Comparison of ENCODE assay signal across 36 mouse cellular contexts in the genomic region with DNA sequence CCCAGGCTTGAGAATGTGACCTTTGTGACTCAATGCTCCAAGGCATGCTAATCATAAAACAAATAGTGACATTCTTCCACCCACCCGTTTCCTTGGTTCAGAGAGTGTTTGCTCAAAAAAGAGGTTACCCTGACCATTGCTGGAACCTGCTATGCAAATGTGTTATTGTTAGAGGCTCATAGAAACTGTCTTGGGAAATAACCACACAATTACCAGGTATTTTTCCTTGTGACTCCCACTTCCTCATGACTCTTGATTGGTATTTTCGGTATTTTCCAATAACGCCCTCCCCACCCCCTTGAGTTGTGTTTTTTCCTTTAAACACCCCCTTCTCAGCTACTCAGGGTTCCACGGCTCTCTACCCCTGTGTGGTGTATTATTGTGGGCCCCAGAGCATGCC. TPM values are rescaled to one million over a fixed set of nuclear protein-coding genes. Genes with fewer than 3 reads are reported as not detected.
"Had no signal": no experiment of that assay in that cellular context is flagged by ENCODE, and none has a peak within 500 bp of the region (broad histone marks: within the 10 kb centered on the region; RNA-seq: fewer than 3 reads in every experiment).

No protein-coding gene starts in this region.

- H3K4me3 ChIP-seq: gastrocnemius, adult 2 months; heart, adult 2 months; heart, embryonic 13.5 days; heart, embryonic 15.5 days; hindbrain, embryonic 13.5 days; hindbrain, embryonic 15.5 days; layer of hippocampus, adult 2 months; left cerebral cortex, adult 2 months; limb, embryonic 10.5 days; limb, embryonic 12.5 days; liver, embryonic 13.5 days had no signal

- H3K9me3 ChIP-seq: heart, embryonic 15.5 days; limb, embryonic 10.5 days; liver, embryonic 13.5 days had no signal

- H3K36me3 ChIP-seq: heart, embryonic 13.5 days; heart, embryonic 15.5 days; hindbrain, embryonic 13.5 days; hindbrain, embryonic 15.5 days; limb, embryonic 10.5 days; limb, embryonic 12.5 days; liver, embryonic 13.5 days had no signal

- H3K4me1 ChIP-seq: heart, embryonic 13.5 days; heart, embryonic 15.5 days; hindbrain, embryonic 13.5 days; hindbrain, embryonic 15.5 days; limb, embryonic 10.5 days; limb, embryonic 12.5 days; liver, embryonic 13.5 days had no signal

- H3K27me3 ChIP-seq: heart, embryonic 13.5 days; heart, embryonic 15.5 days; hindbrain, embryonic 13.5 days; hindbrain, embryonic 15.5 days; limb, embryonic 12.5 days; liver, embryonic 13.5 days had no signal

- DNase-seq: gastrocnemius, adult 2 months; gastrocnemius, postnatal 10 days; gastrocnemius, postnatal 25 days; heart, adult 2 months; heart, postnatal 14 days; heart, postnatal 36 days; kidney, adult 11 months; liver; liver, embryonic 13.5 days had no signal

- H3K4me2 ChIP-seq: heart, embryonic 11.5 days; heart, embryonic 13.5 days; heart, embryonic 15.5 days; hindbrain, embryonic 13.5 days; hindbrain, embryonic 15.5 days; limb, embryonic 12.5 days; liver, embryonic 11.5 days; liver, embryonic 13.5 days had no signal

- H3K27ac ChIP-seq: gastrocnemius, adult 2 months; heart, adult 2 months; heart, embryonic 13.5 days; heart, embryonic 15.5 days; hindbrain, embryonic 13.5 days; hindbrain, embryonic 15.5 days; hindbrain, postnatal 0 days; layer of hippocampus, adult 2 months; left cerebral cortex, adult 2 months; limb, embryonic 10.5 days; limb, embryonic 12.5 days; liver, embryonic 13.5 days had no signal

- H3K9ac ChIP-seq: heart, embryonic 13.5 days; heart, embryonic 15.5 days; hindbrain, embryonic 13.5 days; hindbrain, embryonic 15.5 days; limb, embryonic 12.5 days; liver, embryonic 13.5 days had no signal

RNA-seq across cellular contexts. Expression of gene Olfr403, which starts 2.3 kb away (rescaled TPM):
- total RNA-seq: gastrocnemius, adult 2 months; gastrocnemius, postnatal 10 days; gastrocnemius, postnatal 25 days; gastrocnemius, postnatal 4 days; granulocyte monocyte progenitor cell, adult 5-6 weeks; heart, adult 2 months; heart, postnatal 14 days; heart, postnatal 36 days; hematopoietic stem cell, adult 5-6 weeks; hindbrain, postnatal 0 days; layer of hippocampus, adult 2 months; layer of hippocampus, postnatal 10 days; layer of hippocampus, postnatal 25 days; left cerebral cortex, adult 2 months; left cerebral cortex, postnatal 14 days; left cerebral cortex, postnatal 36 days had no signal
- polyA plus RNA-seq: frontal cortex, adult 2 months; heart, adult 2 months; heart, embryonic 11.5 days; heart, embryonic 13.5 days; heart, embryonic 15.5 days; heart, postnatal 0 days; hindbrain, embryonic 11.5 days; hindbrain, embryonic 13.5 days; hindbrain, embryonic 15.5 days; hindbrain, postnatal 0 days; intestine, embryonic 14.5 days; intestine, embryonic 16.5 days; kidney, embryonic 14.5 days; kidney, embryonic 16.5 days; large intestine, adult 2 months; limb, embryonic 10.5 days; limb, embryonic 12.5 days; limb, embryonic 14.5 days; liver, embryonic 11.5 days; liver, embryonic 13.5 days had no signal

RNA-seq across cellular contexts. Expression of gene Olfr43, which starts 27.4 kb away (rescaled TPM):
- total RNA-seq: gastrocnemius, adult 2 months; gastrocnemius, postnatal 10 days; gastrocnemius, postnatal 25 days; gastrocnemius, postnatal 4 days; granulocyte monocyte progenitor cell, adult 5-6 weeks; heart, adult 2 months; heart, postnatal 14 days; heart, postnatal 36 days; hematopoietic stem cell, adult 5-6 weeks; hindbrain, postnatal 0 days; layer of hippocampus, adult 2 months; layer of hippocampus, postnatal 10 days; layer of hippocampus, postnatal 25 days; left cerebral cortex, adult 2 months; left cerebral cortex, postnatal 14 days; left cerebral cortex, postnatal 36 days had no signal
- polyA plus RNA-seq: frontal cortex, adult 2 months; heart, adult 2 months; heart, embryonic 11.5 days; heart, embryonic 13.5 days; heart, embryonic 15.5 days; heart, postnatal 0 days; hindbrain, embryonic 11.5 days; hindbrain, embryonic 13.5 days; hindbrain, embryonic 15.5 days; hindbrain, postnatal 0 days; intestine, embryonic 14.5 days; intestine, embryonic 16.5 days; kidney, embryonic 14.5 days; kidney, embryonic 16.5 days; large intestine, adult 2 months; limb, embryonic 10.5 days; limb, embryonic 12.5 days; limb, embryonic 14.5 days; liver, embryonic 11.5 days; liver, embryonic 13.5 days had no signal

RNA-seq across cellular contexts. Expression of gene Olfr402, which starts 30.4 kb away (rescaled TPM):
- total RNA-seq: gastrocnemius, adult 2 months; gastrocnemius, postnatal 10 days; gastrocnemius, postnatal 25 days; gastrocnemius, postnatal 4 days; granulocyte monocyte progenitor cell, adult 5-6 weeks; heart, adult 2 months; heart, postnatal 14 days; heart, postnatal 36 days; hematopoietic stem cell, adult 5-6 weeks; hindbrain, postnatal 0 days; layer of hippocampus, adult 2 months; layer of hippocampus, postnatal 10 days; layer of hippocampus, postnatal 25 days; left cerebral cortex, adult 2 months; left cerebral cortex, postnatal 14 days; left cerebral cortex, postnatal 36 days had no signal
- polyA plus RNA-seq: frontal cortex, adult 2 months; heart, adult 2 months; heart, embryonic 11.5 days; heart, embryonic 13.5 days; heart, embryonic 15.5 days; heart, postnatal 0 days; hindbrain, embryonic 11.5 days; hindbrain, embryonic 13.5 days; hindbrain, embryonic 15.5 days; hindbrain, postnatal 0 days; intestine, embryonic 14.5 days; intestine, embryonic 16.5 days; kidney, embryonic 14.5 days; kidney, embryonic 16.5 days; large intestine, adult 2 months; limb, embryonic 10.5 days; limb, embryonic 12.5 days; limb, embryonic 14.5 days; liver, embryonic 11.5 days; liver, embryonic 13.5 days had no signal
